Mouse (Mus musculus): ENCODE results near the gene Atf7. TPM values are rescaled to one million over a fixed set of nuclear protein-coding genes. Genes with fewer than 3 reads are reported as not detected.

Gene Atf7
- polyA plus RNA-seq, 1 experiment from 2014 or later = 13.7 TPM

- WGBS = 60% methylated on average over 3 of the region's 3 CpGs
- H3K27me3 ChIP-seq (ENCODE audit: control insufficient read depth, insufficient read depth, low read length) = no peaks in the 10 kb centered on the region
- H3K4me2 ChIP-seq (ENCODE audit: low read depth, low read length) = no peak overlapping the region
- DNase-seq (ENCODE audit: low spot score) (no peak), ATAC-seq (replicated peaks; ENCODE audit: insufficient number of reproducible peaks, low FRiP score, low TSS enrichment, low read depth) (no peak)
- no peaks in the 10 kb centered on the region for H3K36me3 ChIP-seq (replicated peaks; ENCODE audit: control insufficient read depth, insufficient read depth, low read depth, low read length)
- H3K9ac ChIP-seq (replicated peaks; ENCODE audit: low read length) = no peak overlapping the region
- no peak overlapping the region for H3K27ac ChIP-seq (replicated peaks; ENCODE audit: low read depth, low read length)
- H3K4me1 ChIP-seq (ENCODE audit: control insufficient read depth, insufficient read depth, low read length) = no peaks in the 10 kb centered on the region
- H3K9me3 ChIP-seq (replicated peaks; ENCODE audit: control insufficient read depth, low read length) = no peaks in the 10 kb centered on the region
- H3K4me3 ChIP-seq (ENCODE audit: low read depth, low read length) = no peak overlapping the region
These were observed 62.2 kb downstream of the Atf7 start for GRCm38 (mm10) chr15:102563061-102563460.

- WGBS = 92% methylated on average over 1 of the region's 1 CpGs
- H3K27me3 ChIP-seq (ENCODE audit: control insufficient read depth, insufficient read depth, low read length) = no peaks in the 10 kb centered on the region
- no peak overlapping the region for H3K9ac ChIP-seq (replicated peaks; ENCODE audit: low read length)
- no peaks in the 10 kb centered on the region for H3K9me3 ChIP-seq (replicated peaks; ENCODE audit: control insufficient read depth, low read length)
- no peak for ATAC-seq (replicated peaks; ENCODE audit: insufficient number of reproducible peaks, low FRiP score, low TSS enrichment, low read depth)
- no peak overlapping the region for H3K27ac ChIP-seq (replicated peaks; ENCODE audit: low read depth, low read length)
- no peak overlapping the region for H3K4me3 ChIP-seq (ENCODE audit: low read depth, low read length)
- no peak for DNase-seq (ENCODE audit: low spot score)
- no peaks in the 10 kb centered on the region for H3K4me1 ChIP-seq (ENCODE audit: control insufficient read depth, insufficient read depth, low read length)
- no peaks in the 10 kb centered on the region for H3K36me3 ChIP-seq (replicated peaks; ENCODE audit: control insufficient read depth, insufficient read depth, low read depth, low read length)
- no peak overlapping the region for H3K4me2 ChIP-seq (ENCODE audit: low read depth, low read length)
These were observed 62.8 kb downstream of the Atf7 start for GRCm38 (mm10) chr15:102562491-102562890.

- H3K36me3 ChIP-seq (replicated peaks; ENCODE audit: control insufficient read depth, insufficient read depth, low read depth, low read length) = no peaks in the 10 kb centered on the region
- no peaks in the 10 kb centered on the region for H3K27me3 ChIP-seq (ENCODE audit: control insufficient read depth, insufficient read depth, low read length)
- no peaks in the 10 kb centered on the region for H3K4me1 ChIP-seq (ENCODE audit: control insufficient read depth, insufficient read depth, low read length)
- no peaks in the 10 kb centered on the region for H3K9me3 ChIP-seq (replicated peaks; ENCODE audit: control insufficient read depth, low read length)
- H3K9ac ChIP-seq (replicated peaks; ENCODE audit: low read length) = no peak overlapping the region
- no peak overlapping the region for H3K4me3 ChIP-seq (ENCODE audit: low read depth, low read length)
- no peak overlapping the region for H3K27ac ChIP-seq (replicated peaks; ENCODE audit: low read depth, low read length)
- ATAC-seq (replicated peaks; ENCODE audit: insufficient number of reproducible peaks, low FRiP score, low TSS enrichment, low read depth) (no peak), DNase-seq (ENCODE audit: low spot score) (no peak)
- H3K4me2 ChIP-seq (ENCODE audit: low read depth, low read length) = no peak overlapping the region
These were observed 67.7 kb downstream of the Atf7 start for GRCm38 (mm10) chr15:102557580-102557979.

GRCm38 (mm10) chr15:102555581-102555980 lies 69.7 kb downstream of the Atf7 start:
- H3K27ac ChIP-seq (replicated peaks; ENCODE audit: low read depth, low read length) = no peak overlapping the region
- DNase-seq (ENCODE audit: low spot score) (no peak), ATAC-seq (replicated peaks; ENCODE audit: insufficient number of reproducible peaks, low FRiP score, low TSS enrichment, low read depth) (no peak)
- H3K9ac ChIP-seq (replicated peaks; ENCODE audit: low read length) = no peak overlapping the region
- H3K9me3 ChIP-seq (replicated peaks; ENCODE audit: control insufficient read depth, low read length) = no peaks in the 10 kb centered on the region
- H3K4me2 ChIP-seq (ENCODE audit: low read depth, low read length) = no peak overlapping the region
- WGBS = 89% methylated on average over 1 of the region's 1 CpGs
- no peak overlapping the region for H3K4me3 ChIP-seq (ENCODE audit: low read depth, low read length)
- no peaks in the 10 kb centered on the region for H3K4me1 ChIP-seq (ENCODE audit: control insufficient read depth, insufficient read depth, low read length)
- H3K27me3 ChIP-seq (ENCODE audit: control insufficient read depth, insufficient read depth, low read length) = no peaks in the 10 kb centered on the region
- H3K36me3 ChIP-seq (replicated peaks; ENCODE audit: control insufficient read depth, insufficient read depth, low read depth, low read length) = no peaks in the 10 kb centered on the region

- H3K4me1 ChIP-seq (ENCODE audit: control insufficient read depth, insufficient read depth, low read length) = no peaks in the 10 kb centered on the region
- DNase-seq (ENCODE audit: low spot score) (no peak), ATAC-seq (replicated peaks; ENCODE audit: insufficient number of reproducible peaks, low FRiP score, low TSS enrichment, low read depth) (no peak)
- no peak overlapping the region for H3K4me2 ChIP-seq (ENCODE audit: low read depth, low read length)
- H3K27me3 ChIP-seq (ENCODE audit: control insufficient read depth, insufficient read depth, low read length) = no peaks in the 10 kb centered on the region
- 94% methylated on average over 5 of the region's 5 CpGs for WGBS
- no peaks in the 10 kb centered on the region for H3K9me3 ChIP-seq (replicated peaks; ENCODE audit: control insufficient read depth, low read length)
- H3K36me3 ChIP-seq (replicated peaks; ENCODE audit: control insufficient read depth, insufficient read depth, low read depth, low read length) = no peaks in the 10 kb centered on the region
- no peak overlapping the region for H3K9ac ChIP-seq (replicated peaks; ENCODE audit: low read length)
- H3K27ac ChIP-seq (replicated peaks; ENCODE audit: low read depth, low read length) = no peak overlapping the region
- H3K4me3 ChIP-seq (ENCODE audit: low read depth, low read length) = no peak overlapping the region
These were observed 72.7 kb downstream of the Atf7 start for GRCm38 (mm10) chr15:102552599-102552998.

- 95% methylated on average over 3 of the region's 3 CpGs for WGBS
- Histone ChIP-seq H3K27ac (replicated peaks; ENCODE audit: low read depth, low read length) (no peak overlapping the region), H3K4me2 (ENCODE audit: low read depth, low read length) (no peak overlapping the region), H3K4me1 (ENCODE audit: control insufficient read depth, insufficient read depth, low read length) (no peaks in the 10 kb centered on the region), H3K4me3 (ENCODE audit: low read depth, low read length) (no peak overlapping the region), H3K27me3 (ENCODE audit: control insufficient read depth, insufficient read depth, low read length) (no peaks in the 10 kb centered on the region), H3K9ac (replicated peaks; ENCODE audit: low read length) (no peak overlapping the region), H3K9me3 (replicated peaks; ENCODE audit: control insufficient read depth, low read length) (no peaks in the 10 kb centered on the region), H3K36me3 (replicated peaks; ENCODE audit: control insufficient read depth, insufficient read depth, low read depth, low read length) (no peaks in the 10 kb centered on the region)
- no peak for DNase-seq (ENCODE audit: low spot score)
- ATAC-seq (replicated peaks; ENCODE audit: insufficient number of reproducible peaks, low FRiP score, low TSS enrichment, low read depth) = no peak
These were observed 77.8 kb downstream of the Atf7 start for GRCm38 (mm10) chr15:102547478-102547877.

GRCm38 (mm10) chr15:102546677-102547427 lies 78.4 kb downstream of the Atf7 start:
- Histone ChIP-seq H3K4me2 (ENCODE audit: low read depth, low read length) (no peak overlapping the region), H3K9me3 (replicated peaks; ENCODE audit: control insufficient read depth, low read length) (no peaks in the 10 kb centered on the region), H3K9ac (replicated peaks; ENCODE audit: low read length) (no peak overlapping the region), H3K4me1 (ENCODE audit: control insufficient read depth, insufficient read depth, low read length) (no peaks in the 10 kb centered on the region), H3K4me3 (ENCODE audit: low read depth, low read length) (no peak overlapping the region), H3K27ac (replicated peaks; ENCODE audit: low read depth, low read length) (no peak overlapping the region), H3K27me3 (ENCODE audit: control insufficient read depth, insufficient read depth, low read length) (no peaks in the 10 kb centered on the region), H3K36me3 (replicated peaks; ENCODE audit: control insufficient read depth, insufficient read depth, low read depth, low read length) (no peaks in the 10 kb centered on the region)
- ATAC-seq (replicated peaks; ENCODE audit: insufficient number of reproducible peaks, low FRiP score, low TSS enrichment, low read depth) = no peak
- whole genome bisulfite sequencing = 86% methylated on average over 3 of the region's 3 CpGs
- no peak for DNase-seq (ENCODE audit: low spot score)

- Histone ChIP-seq H3K36me3 (replicated peaks; ENCODE audit: control insufficient read depth, insufficient read depth, low read depth, low read length) (no peaks in the 10 kb centered on the region), H3K4me2 (ENCODE audit: low read depth, low read length) (no peak overlapping the region), H3K27ac (replicated peaks; ENCODE audit: low read depth, low read length) (no peak overlapping the region), H3K4me3 (ENCODE audit: low read depth, low read length) (no peak overlapping the region), H3K9me3 (replicated peaks; ENCODE audit: control insufficient read depth, low read length) (no peaks in the 10 kb centered on the region), H3K9ac (replicated peaks; ENCODE audit: low read length) (no peak overlapping the region), H3K4me1 (ENCODE audit: control insufficient read depth, insufficient read depth, low read length) (no peaks in the 10 kb centered on the region), H3K27me3 (ENCODE audit: control insufficient read depth, insufficient read depth, low read length) (no peaks in the 10 kb centered on the region)
- ATAC-seq (replicated peaks; ENCODE audit: insufficient number of reproducible peaks, low FRiP score, low TSS enrichment, low read depth) = no peak
- no peak for DNase-seq (ENCODE audit: low spot score)
- WGBS = 93% methylated on average over 3 of the region's 3 CpGs
These were observed 79.0 kb downstream of the Atf7 start for GRCm38 (mm10) chr15:102546246-102546645.

Data from embryonic facial prominence, embryonic 11.5 days (tissue).